Mouse (Mus musculus) limb, embryonic 13.5 days (tissue): Measurements from ENCODE around the gene Prkab2. TPM values are rescaled to one million over a fixed set of nuclear protein-coding genes. Genes with fewer than 3 reads are reported as not detected.

Source experiments
- ATAC-seq: fragments of 200-750 bp; cut with Nextera tagmentation; 2 replicates; pipeline ENCODE4 v1.8.0; 2017; ENCODE audit warnings: low read depth, moderate number of reproducible peaks, moderate TSS enrichment; ENCODE audit not compliant: low FRiP score
- H3K27ac ChIP-seq: fragments of 300-500 bp; sonication (generic); 2 replicates; pipeline ENCODE4 v1.5.1; 2015; ENCODE audit warnings: inconsistent platforms, mild to moderate bottlenecking, moderate library complexity
- H3K27me3 ChIP-seq: fragments of 300-500 bp; sonication (generic); 2 replicates; pipeline ENCODE4 v1.6.1; 2015; ENCODE audit warnings: mild to moderate bottlenecking, inconsistent platforms
- H3K36me3 ChIP-seq: fragments of 300-500 bp; sonication (generic); 2 replicates; pipeline ENCODE4 v1.6.1; 2015; ENCODE audit warnings: inconsistent platforms, mild to moderate bottlenecking, moderate library complexity
- H3K4me1 ChIP-seq: fragments of 300-500 bp; sonication (generic); 2 replicates; pipeline ENCODE4 v1.6.1; 2015; ENCODE audit warnings: inconsistent platforms
- H3K4me2 ChIP-seq: fragments of 300-500 bp; sonication (generic); replicated peaks from 2 replicates; pipeline ENCODE4 v1.6.1; 2015; ENCODE audit warnings: inconsistent platforms, mild to moderate bottlenecking, moderate library complexity
- H3K4me3 ChIP-seq: fragments of 300-500 bp; sonication (generic); 2 replicates; pipeline ENCODE4 v1.5.1; 2015; ENCODE audit warnings: moderate library complexity, mild to moderate bottlenecking, inconsistent platforms
- H3K9ac ChIP-seq: fragments of 300-500 bp; sonication (generic); 2 replicates; pipeline ENCODE4 v1.6.1; 2015; ENCODE audit warnings: mild to moderate bottlenecking, inconsistent platforms
- H3K9me3 ChIP-seq: fragments of 300-500 bp; sonication (generic); 2 replicates; pipeline ENCODE4 v1.6.1; 2016; ENCODE audit warnings: inconsistent platforms
- WGBS: fragments of 180-500 bp; shearing (Covaris S2); methylation state at CpG from one replicate; pipeline ENCODE4 v1.1.7; 2015; 5-methylcytosine and 5-hydroxymethylcytosine counted together
- polyA plus RNA-seq: library from polyadenylated mRNA; unstranded; fragments of >200 nt; fragmentation: Nextera tagmentation; extraction: Ambion mirVana; gene quantifications from 2 replicates; pipeline ENCODE4 v1.2.1, GENCODE M21; 2015

The Prkab2 gene
- polyA plus RNA-seq, 1 experiment from 2014 or later: 7.8 TPM

DNA sequence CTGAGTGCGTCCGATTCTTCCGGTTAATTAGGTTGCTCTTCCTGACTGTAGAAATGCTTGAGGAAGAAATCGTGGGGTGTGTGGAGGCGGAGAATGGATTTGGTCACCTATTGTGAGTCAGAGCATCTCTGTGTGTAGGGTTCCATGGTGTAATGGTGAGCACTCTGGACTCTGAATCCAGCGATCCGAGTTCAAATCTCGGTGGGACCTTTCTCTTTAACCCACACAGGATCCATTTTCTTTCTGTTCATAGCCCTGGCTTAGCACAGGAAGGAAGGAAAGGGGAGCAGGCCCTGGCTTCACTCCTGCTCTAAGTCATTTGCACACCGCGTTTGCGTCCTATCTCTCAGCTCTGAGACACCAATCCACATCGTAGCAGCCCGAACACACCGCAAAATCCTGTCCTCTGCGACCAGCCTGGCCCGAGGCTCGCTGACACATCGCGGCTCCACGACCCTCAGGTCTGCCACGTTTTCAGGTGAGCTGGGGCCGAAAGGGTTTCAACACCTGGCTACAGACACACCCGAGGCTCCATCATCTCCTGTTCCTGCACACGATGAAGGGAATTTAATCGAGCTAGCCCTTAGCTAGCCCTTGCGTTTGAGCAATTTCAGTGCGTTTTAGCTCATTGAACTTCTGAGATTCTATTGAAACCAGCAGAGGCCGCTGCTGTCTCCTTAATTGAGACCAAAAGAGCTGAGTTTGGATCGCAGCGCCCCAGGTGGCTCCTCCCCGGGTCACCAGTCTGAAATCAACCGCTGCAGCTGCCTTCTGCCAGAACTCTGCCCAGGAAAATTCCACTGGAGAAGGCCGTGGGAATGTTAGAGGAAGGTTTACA is 23.5 kb downstream of the Prkab2 start:
- H3K4me1 ChIP-seq: peaks cover 16% of the 10 kb centered on the region
- H3K4me3 ChIP-seq: peak overlapping the region; percentile 43
- no peaks in the 10 kb centered on the region for H3K9me3 ChIP-seq
- peak overlapping the region; percentile 60 for H3K9ac ChIP-seq
- no peak overlapping the region for H3K27ac ChIP-seq
- no peaks in the 10 kb centered on the region for H3K36me3 ChIP-seq
- WGBS: 1% methylated on average over 33 of the region's 33 CpGs
- peak; percentile 35; the same call in 1 of the 2 replicates for ATAC-seq
- peaks cover 39% of the 10 kb centered on the region for H3K27me3 ChIP-seq
- peak overlapping the region; percentile 74 for H3K4me2 ChIP-seq

DNA sequence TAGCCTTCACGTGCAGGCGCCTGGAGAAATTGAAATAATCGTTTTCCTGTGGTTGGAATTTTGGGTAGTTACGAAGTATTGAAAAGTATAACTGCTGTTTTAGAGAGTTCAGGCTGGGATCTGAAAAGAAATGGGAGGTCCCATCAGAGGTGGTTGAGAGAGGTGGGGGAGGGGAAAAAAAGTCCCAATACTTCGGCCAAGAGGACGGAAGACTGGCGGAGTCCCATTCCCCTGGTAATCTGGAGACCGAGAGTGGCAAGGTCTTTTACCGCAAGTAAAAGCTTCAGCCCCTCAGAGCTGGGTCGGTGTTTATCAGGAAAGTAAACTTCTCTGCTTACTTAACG is 24.1 kb downstream of the Prkab2 start:
- 0 out of 2 replicates have a peak, but pooled peaks have one; percentile 2 for ATAC-seq

DNA sequence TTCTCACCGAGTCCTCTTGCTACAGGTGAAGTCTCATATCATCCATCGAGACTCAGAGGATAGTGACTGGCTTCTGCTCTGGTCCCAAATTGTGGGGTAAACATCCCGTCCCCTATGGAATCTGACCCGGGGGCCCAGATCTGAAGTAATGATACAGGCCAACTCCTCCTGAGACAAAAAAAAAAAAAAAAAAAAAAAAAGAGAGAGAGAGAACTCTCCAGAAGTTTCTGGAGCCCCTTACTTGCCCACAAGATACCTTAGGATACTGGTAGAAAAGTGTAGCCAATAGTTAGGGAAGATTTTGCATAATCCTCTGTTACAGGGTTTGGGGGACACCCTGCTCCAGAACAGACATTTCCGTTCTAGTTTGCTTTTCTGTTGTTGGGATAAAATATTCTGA is 24.6 kb downstream of the Prkab2 start:
- H3K4me2 ChIP-seq: peak overlapping the region; percentile 74
- ATAC-seq: no peak
- peak overlapping the region; percentile 43 for H3K4me3 ChIP-seq
- no peaks in the 10 kb centered on the region for H3K9me3 ChIP-seq
- H3K4me1 ChIP-seq: peaks cover 16% of the 10 kb centered on the region
- H3K27ac ChIP-seq: no peak overlapping the region
- no peaks in the 10 kb centered on the region for H3K36me3 ChIP-seq
- peaks cover 39% of the 10 kb centered on the region for H3K27me3 ChIP-seq
- H3K9ac ChIP-seq: no peak overlapping the region
- WGBS: 18% methylated on average over 5 of the region's 5 CpGs

More for the DNA sequence above, 24.1 kb downstream of the Prkab2 start:
- Histone ChIP-seq H3K9ac (peak overlapping the region; percentile 19; the same call in 1 of the 2 replicates), H3K27ac (no peak overlapping the region), H3K27me3 (peaks cover 39% of the 10 kb centered on the region), H3K9me3 (no peaks in the 10 kb centered on the region), H3K36me3 (no peaks in the 10 kb centered on the region), H3K4me1 (peaks cover 16% of the 10 kb centered on the region), H3K4me2 (peak overlapping the region; percentile 74), H3K4me3 (peak overlapping the region; percentile 43)
- 3% methylated on average over 11 of the region's 11 CpGs for WGBS

DNA sequence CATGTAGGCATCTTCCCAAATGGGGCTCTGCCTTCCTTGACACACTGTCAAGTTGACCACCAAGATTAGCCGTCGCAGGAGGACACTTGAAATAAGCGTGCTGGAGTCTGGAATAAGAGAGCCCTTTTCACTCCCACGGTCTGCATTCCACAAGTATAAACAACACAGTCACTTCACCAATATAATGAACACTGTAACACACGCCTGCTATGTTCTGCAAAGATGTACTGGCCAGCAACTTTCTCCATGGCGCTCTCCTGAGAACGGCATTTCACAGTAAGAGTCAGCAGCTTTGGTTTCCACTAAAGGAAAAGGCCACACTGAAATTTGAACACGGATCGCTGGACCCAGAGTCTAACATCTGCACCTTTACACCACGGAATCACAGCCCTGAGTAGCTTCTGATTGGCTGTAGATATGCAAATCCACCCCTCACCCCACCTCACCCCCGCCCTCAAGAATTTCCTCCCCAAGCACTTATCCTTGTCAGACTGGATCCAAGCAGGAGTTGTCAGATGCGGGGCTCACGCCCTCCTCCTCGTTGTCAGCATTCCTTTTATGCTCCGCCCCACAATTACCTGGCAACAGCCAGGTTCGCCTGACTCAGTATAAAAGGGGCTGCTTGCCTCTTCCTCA is 25.7 kb downstream of the Prkab2 start:
- H3K27ac ChIP-seq: no peak overlapping the region
- 0 out of 2 replicates have a peak, but pooled peaks have one; percentile 21 for ATAC-seq
- H3K9me3 ChIP-seq: no peaks in the 10 kb centered on the region
- WGBS: 8% methylated on average over 16 of the region's 16 CpGs
- peaks cover 39% of the 10 kb centered on the region for H3K27me3 ChIP-seq
- H3K4me3 ChIP-seq: no peak overlapping the region
- H3K4me1 ChIP-seq: peaks cover 16% of the 10 kb centered on the region
- no peak overlapping the region for H3K9ac ChIP-seq
- H3K36me3 ChIP-seq: no peaks in the 10 kb centered on the region
- H3K4me2 ChIP-seq: peak overlapping the region; percentile 42

DNA sequence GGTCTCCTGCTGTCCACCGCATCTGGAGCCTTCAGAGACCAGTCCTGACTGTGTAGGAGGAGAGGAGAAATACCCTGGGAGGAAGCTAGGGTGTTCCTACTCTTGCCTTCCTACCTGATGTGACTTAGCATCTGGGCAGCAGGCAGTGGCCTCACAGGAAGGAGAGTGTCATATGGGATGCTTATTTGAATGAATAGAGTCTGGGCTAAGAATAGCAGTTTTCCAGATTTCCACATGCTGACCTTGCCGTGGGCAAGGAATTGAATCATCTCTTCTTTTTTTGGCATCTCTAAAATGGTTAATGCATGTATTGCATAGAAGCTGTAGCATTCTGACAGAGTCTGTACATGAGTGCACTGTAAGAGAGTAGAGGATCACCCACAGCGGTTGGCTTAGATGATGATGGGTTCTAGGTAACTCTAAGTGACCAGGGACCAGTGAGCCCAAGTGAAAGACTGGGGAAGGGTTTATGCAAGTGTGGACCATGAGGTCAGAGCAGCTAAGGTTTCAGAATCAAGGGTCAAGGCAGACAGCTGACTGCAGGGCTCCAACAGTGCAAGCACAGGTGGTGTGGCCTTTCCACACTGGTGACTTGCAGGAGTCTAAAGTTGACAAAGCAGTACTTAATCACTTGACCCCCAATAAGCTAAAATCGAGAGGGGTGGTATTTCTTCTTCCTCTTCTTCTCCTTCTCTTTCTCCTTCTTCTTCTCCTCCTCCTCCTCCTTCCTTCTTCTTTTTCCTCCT is 28.6 kb downstream of the Prkab2 start:
- no peaks in the 10 kb centered on the region for H3K36me3 ChIP-seq
- no peak overlapping the region for H3K27ac ChIP-seq
- ATAC-seq: no peak
- H3K4me1 ChIP-seq: peaks cover 12% of the 10 kb centered on the region
- H3K9me3 ChIP-seq: no peaks in the 10 kb centered on the region
- H3K9ac ChIP-seq: no peak overlapping the region
- H3K4me2 ChIP-seq: no peak overlapping the region
- H3K4me3 ChIP-seq: no peak overlapping the region
- peaks cover 30% of the 10 kb centered on the region for H3K27me3 ChIP-seq
- WGBS: 86% methylated on average over 4 of the region's 4 CpGs

DNA sequence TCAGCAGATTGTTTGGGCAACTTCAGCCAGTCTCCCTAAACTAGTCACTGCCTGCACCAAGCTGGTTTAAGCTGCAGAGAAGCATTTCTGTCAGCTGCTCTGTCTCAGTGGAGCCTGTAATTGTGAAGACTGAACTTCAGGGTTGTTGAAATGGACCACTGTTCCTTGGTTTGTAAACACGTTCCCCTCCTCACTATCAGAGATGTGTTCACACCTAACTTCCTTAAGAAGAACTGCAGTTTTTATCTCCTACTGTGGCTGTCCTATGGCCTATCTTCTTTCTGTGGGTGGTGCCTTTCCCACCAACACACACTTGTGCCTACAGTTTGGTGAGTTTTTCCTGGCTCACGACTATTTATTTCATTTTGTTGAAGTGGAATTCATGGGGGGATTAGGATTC is 31.3 kb downstream of the Prkab2 start:
- Histone ChIP-seq H3K4me3 (no peak overlapping the region), H3K27ac (no peak overlapping the region), H3K4me2 (no peak overlapping the region), H3K27me3 (peaks cover 10% of the 10 kb centered on the region), H3K36me3 (no peaks in the 10 kb centered on the region), H3K9me3 (no peaks in the 10 kb centered on the region), H3K4me1 (0 out of 2 replicates have a peak, but pooled peaks cover 5% of the 10 kb centered on the region), H3K9ac (no peak overlapping the region)
- ATAC-seq: no peak
- WGBS: 72% methylated on average over 2 of the region's 2 CpGs

DNA sequence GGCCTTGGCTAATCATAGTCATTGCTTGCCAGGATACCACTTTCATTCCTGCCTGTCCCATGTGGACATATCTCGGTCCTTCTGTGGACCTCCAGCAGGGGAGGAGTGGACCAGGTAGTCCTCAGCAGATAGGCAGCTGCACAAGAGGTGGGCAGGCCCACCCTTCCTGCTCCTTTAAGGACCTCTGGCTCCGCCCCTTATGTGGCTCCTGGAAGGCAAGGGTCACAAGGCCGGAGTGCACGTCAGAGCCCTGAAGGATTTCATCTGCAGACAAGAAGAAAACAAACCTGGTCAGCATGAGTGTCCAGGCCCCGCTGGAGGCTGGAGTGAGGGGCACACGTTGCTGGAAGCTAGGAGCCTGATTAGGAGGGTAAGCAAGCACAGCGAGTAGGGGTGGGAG is 32.6 kb downstream of the Prkab2 start:
- Histone ChIP-seq H3K36me3 (no peaks in the 10 kb centered on the region), H3K27ac (no peak overlapping the region), H3K4me1 (0 out of 2 replicates have a peak, but pooled peaks cover 5% of the 10 kb centered on the region), H3K9ac (no peak overlapping the region), H3K4me3 (no peak overlapping the region), H3K27me3 (0 out of 2 replicates have a peak, but pooled peaks cover 5% of the 10 kb centered on the region), H3K4me2 (no peak overlapping the region), H3K9me3 (no peaks in the 10 kb centered on the region)
- ATAC-seq: no peak
- 57% methylated on average over 7 of the region's 7 CpGs for WGBS

DNA sequence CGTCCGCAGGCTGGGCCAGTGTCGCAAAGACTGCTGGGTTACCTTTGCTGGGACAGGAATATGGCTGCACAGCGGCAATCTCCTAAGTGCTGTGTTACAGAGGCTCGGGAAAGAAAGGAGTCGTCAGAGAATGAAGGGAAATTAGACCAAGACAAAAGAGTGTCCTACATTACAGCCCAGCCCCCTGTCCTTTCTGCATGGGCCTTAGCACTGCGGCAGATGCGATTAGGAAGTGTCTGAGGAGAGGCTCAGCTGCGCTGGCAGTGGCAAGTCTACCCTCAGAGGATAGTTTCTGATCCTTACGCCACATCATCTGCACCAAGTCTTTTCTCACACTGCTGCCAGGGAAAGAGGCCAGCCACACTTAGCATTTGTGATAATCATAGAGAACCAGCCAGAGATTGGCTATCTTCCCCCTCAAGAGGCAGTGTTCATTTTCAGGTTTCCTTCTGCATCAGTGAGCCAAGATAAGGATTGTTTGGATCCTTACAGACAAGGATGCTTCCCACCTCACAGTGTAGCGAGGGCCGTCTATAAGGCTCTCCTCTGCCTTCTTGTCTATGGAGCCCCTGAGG is 33.5 kb downstream of the Prkab2 start:
- Histone ChIP-seq H3K4me3 (no peak overlapping the region), H3K4me1 (0 out of 2 replicates have a peak, but pooled peaks cover 5% of the 10 kb centered on the region), H3K36me3 (no peaks in the 10 kb centered on the region), H3K9ac (no peak overlapping the region), H3K27ac (no peak overlapping the region), H3K4me2 (no peak overlapping the region), H3K27me3 (0 out of 2 replicates have a peak, but pooled peaks cover under 1% of the 10 kb centered on the region), H3K9me3 (no peaks in the 10 kb centered on the region)
- 72% methylated on average over 12 of the region's 12 CpGs for WGBS
- ATAC-seq: no peak

DNA sequence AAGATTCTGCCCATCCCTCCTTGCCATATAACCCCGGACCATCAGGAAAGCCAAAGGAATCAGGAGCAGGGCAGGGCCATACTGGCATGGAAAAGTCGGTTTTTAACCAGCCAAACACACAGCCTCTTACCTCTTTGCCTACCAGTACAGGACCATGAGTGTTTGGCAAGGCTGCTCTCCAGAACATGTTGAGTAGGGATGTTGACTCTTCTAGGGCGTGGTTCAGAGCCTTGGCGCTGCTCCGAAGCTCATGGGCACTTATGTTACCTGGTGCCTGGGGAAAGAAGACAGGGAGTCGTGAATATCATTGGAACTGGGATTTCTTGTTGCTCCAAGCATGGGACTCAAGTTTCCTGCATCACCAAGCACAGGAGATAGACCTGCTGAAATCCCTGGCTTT is 35.8 kb downstream of the Prkab2 start:
- WGBS: 87% methylated on average over 6 of the region's 6 CpGs
- ATAC-seq: no peak
- Histone ChIP-seq H3K27me3 (no peaks in the 10 kb centered on the region), H3K4me3 (no peak overlapping the region), H3K9me3 (no peaks in the 10 kb centered on the region), H3K27ac (no peak overlapping the region), H3K9ac (no peak overlapping the region), H3K36me3 (no peaks in the 10 kb centered on the region), H3K4me2 (no peak overlapping the region), H3K4me1 (0 out of 2 replicates have a peak, but pooled peaks cover 5% of the 10 kb centered on the region)

DNA sequence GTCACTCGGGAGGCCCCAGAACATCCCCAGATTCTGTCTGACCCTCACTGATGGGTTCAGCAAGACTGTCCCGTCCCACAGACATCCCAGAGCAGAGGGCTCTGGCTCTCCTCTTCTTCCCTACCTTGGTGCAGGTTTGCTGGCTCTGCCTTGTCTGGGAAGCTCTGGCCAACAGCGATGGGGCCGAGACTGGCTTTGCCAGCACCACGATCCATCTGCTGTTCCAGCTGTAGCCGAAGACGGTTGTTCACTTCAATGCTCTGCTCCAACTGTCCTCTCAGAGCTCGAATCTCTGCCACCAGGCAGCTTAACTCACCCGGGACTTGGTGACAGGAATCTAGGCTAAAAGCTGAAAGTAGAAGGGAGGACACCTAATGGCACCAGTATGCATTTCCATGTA is 38.9 kb downstream of the Prkab2 start:
- H3K4me3 ChIP-seq: no peak overlapping the region
- no peak overlapping the region for H3K9ac ChIP-seq
- no peak overlapping the region for H3K27ac ChIP-seq
- H3K27me3 ChIP-seq: no peaks in the 10 kb centered on the region
- H3K4me1 ChIP-seq: no peaks in the 10 kb centered on the region
- no peaks in the 10 kb centered on the region for H3K36me3 ChIP-seq
- H3K4me2 ChIP-seq: no peak overlapping the region
- no peak for ATAC-seq
- H3K9me3 ChIP-seq: no peaks in the 10 kb centered on the region
- WGBS: 83% methylated on average over 9 of the region's 9 CpGs

DNA sequence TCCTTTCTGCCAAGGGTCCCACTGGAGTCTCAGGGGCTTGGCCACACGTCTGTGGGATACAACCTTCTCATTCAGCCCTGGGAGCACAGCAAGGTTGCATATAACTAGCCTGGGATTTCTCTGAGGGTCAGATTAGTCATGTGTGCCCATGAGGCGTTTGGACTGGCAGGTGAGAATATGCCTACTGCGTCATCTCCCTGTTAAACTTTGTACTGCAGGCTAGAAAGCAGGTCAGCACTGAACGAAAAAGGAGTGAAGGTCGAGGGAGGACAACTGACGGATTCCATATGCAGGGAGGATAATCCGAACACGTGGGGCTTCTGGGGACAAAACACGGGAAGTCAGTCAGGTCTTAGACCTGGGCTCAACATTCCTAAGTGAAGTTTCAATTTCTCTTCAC is 39.3 kb downstream of the Prkab2 start:
- no peaks in the 10 kb centered on the region for H3K27me3 ChIP-seq
- H3K4me3 ChIP-seq: no peak overlapping the region
- no peaks in the 10 kb centered on the region for H3K4me1 ChIP-seq
- H3K9ac ChIP-seq: no peak overlapping the region
- no peak overlapping the region for H3K27ac ChIP-seq
- WGBS: 69% methylated on average over 9 of the region's 9 CpGs
- no peak for ATAC-seq
- H3K4me2 ChIP-seq: no peak overlapping the region
- no peaks in the 10 kb centered on the region for H3K9me3 ChIP-seq
- H3K36me3 ChIP-seq: no peaks in the 10 kb centered on the region

DNA sequence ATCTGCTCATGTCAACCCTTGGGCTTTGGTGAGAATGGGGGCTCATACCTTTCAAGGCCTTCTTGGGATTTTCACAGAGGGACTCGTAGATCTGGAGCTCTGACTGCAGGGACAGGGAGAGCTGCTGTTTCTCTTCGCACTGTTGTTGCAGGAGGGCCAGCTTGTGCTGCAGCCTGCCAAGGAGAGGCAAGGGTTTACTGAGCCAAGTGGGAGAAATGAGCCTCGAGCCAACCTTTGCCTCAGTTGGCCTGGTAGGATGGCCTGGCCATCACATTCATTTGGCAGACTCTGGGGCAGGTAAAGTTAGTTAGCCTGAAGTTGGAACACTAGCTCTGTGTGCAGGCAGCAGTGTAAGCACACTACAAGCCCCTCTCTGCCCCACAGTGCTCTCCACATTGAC is 41.1 kb downstream of the Prkab2 start:
- no peak for ATAC-seq
- 81% methylated on average over 3 of the region's 3 CpGs for WGBS
- no peaks in the 10 kb centered on the region for H3K4me1 ChIP-seq
- H3K27me3 ChIP-seq: no peaks in the 10 kb centered on the region
- no peak overlapping the region for H3K4me3 ChIP-seq
- no peak overlapping the region for H3K4me2 ChIP-seq
- H3K9me3 ChIP-seq: no peaks in the 10 kb centered on the region
- H3K36me3 ChIP-seq: no peaks in the 10 kb centered on the region
- H3K27ac ChIP-seq: no peak overlapping the region
- no peak overlapping the region for H3K9ac ChIP-seq
